Mouse (Mus musculus): ENCODE data around the gene Satb1.

Satb1 gene

GRCm38 (mm10) chr17:51832900-51833577 lies at the start of gene Satb1:
Gene Satb1 (minus strand): TSS chr17:51833290.
- peak; percentile 95 for DNase-seq

- peak; percentile 59 for DNase-seq
Observed at GRCm38 (mm10) chr17:51882566-51882965, 49.5 kb upstream of the Satb1 start.

GRCm38 (mm10) chr17:51880895-51881622 lies 48.0 kb upstream of the Satb1 start:
- DNase-seq, result no peak

- peak; percentile 66 for DNase-seq
Observed at GRCm38 (mm10) chr17:51880221-51880620, 47.1 kb upstream of the Satb1 start.

GRCm38 (mm10) chr17:51879736-51880135 lies 46.6 kb upstream of the Satb1 start:
- DNase-seq, result no peak

- DNase-seq, result peak; percentile 79
Observed at GRCm38 (mm10) chr17:51879171-51879570, 46.1 kb upstream of the Satb1 start.

GRCm38 (mm10) chr17:51876471-51876870 lies 43.4 kb upstream of the Satb1 start:
- DNase-seq, result peak; percentile 69

- DNase-seq, result no peak
Observed at GRCm38 (mm10) chr17:51857616-51858015, 24.5 kb upstream of the Satb1 start.

- no peak for DNase-seq
Observed at GRCm38 (mm10) chr17:51856332-51856731, 23.2 kb upstream of the Satb1 start.

GRCm38 (mm10) chr17:51855261-51855660 lies 22.2 kb upstream of the Satb1 start:
- no peak for DNase-seq

- no peak for DNase-seq
Observed at GRCm38 (mm10) chr17:51853952-51854351, 20.9 kb upstream of the Satb1 start.

- DNase-seq, result no peak
Observed at GRCm38 (mm10) chr17:51840596-51840995, 7.5 kb upstream of the Satb1 start.

- no peak for DNase-seq
Observed at GRCm38 (mm10) chr17:51839484-51839883, 6.4 kb upstream of the Satb1 start.

- DNase-seq, result no peak
Observed at GRCm38 (mm10) chr17:51836901-51837300, 3.8 kb upstream of the Satb1 start.

GRCm38 (mm10) chr17:51836243-51836642 lies 3.2 kb upstream of the Satb1 start:
- no peak for DNase-seq

- peak; percentile 61 for DNase-seq
Observed at GRCm38 (mm10) chr17:51833578-51834361, 680 bp upstream of the Satb1 start.

GRCm38 (mm10) chr17:51832421-51832875 lies 642 bp downstream of the Satb1 start:
- DNase-seq, result peak; percentile 88

- peak; percentile 74 for DNase-seq
Observed at GRCm38 (mm10) chr17:51831702-51832420, 1.2 kb downstream of the Satb1 start.

GRCm38 (mm10) chr17:51831121-51831701 lies 1.9 kb downstream of the Satb1 start:
- peak; percentile 72 for DNase-seq

GRCm38 (mm10) chr17:51829436-51829835 lies 3.7 kb downstream of the Satb1 start:
- peak; percentile 1 for DNase-seq

- no peak for DNase-seq
Observed at GRCm38 (mm10) chr17:51827922-51828410, 5.1 kb downstream of the Satb1 start.

- peak; percentile 82 for DNase-seq
Observed at GRCm38 (mm10) chr17:51826461-51826860, 6.6 kb downstream of the Satb1 start.
